Mouse (Mus musculus) MEL (cell line): ENCODE results near the gene Card9. TPM values are rescaled to one million over a fixed set of nuclear protein-coding genes. Genes with fewer than 3 reads are reported as not detected.

ENCODE experiments used
- DNase-seq: peaks from one replicate; pipeline ENCODE4 v3.0.0; 2011; ENCODE audit warnings: low read depth, low spot score
- H3K27ac ChIP-seq: 2 replicates; pipeline ENCODE4 v1.5.1; 2012; ENCODE audit warnings: low read depth, mild to moderate bottlenecking, control low read depth, low read length, moderate library complexity; ENCODE audit not compliant: control insufficient read depth
- H3K27me3 ChIP-seq, 2 experiments: fragments of 150-350 bp in 1 of 2; sonication (generic) in 1 of 2; 2 replicates each; pipeline ENCODE4 v1.6.1; 2012; ENCODE audit warnings: low read length in 2 of 2, mild to moderate bottlenecking in 2 of 2, improper control_type of control experiment in 1 of 2, moderate library complexity in 1 of 2; ENCODE audit not compliant: insufficient read depth in 2 of 2, control insufficient read depth in 1 of 2
- H3K36me3 ChIP-seq, 2 experiments: 2 replicates each; pipeline ENCODE4 v1.6.1; 2012 to 2014; ENCODE audit warnings: low read length in 2 of 2, improper control_type of control experiment in 1 of 2, inconsistent platforms in 1 of 2, mild to moderate bottlenecking in 1 of 2; ENCODE audit not compliant: insufficient read depth in 2 of 2, control insufficient read depth in 1 of 2
- H3K4me1 ChIP-seq, 2 experiments: fragments of 150-350 bp in 1 of 2; sonication (generic) in 1 of 2; 2 replicates each; pipeline ENCODE4 v1.6.1; 2012; ENCODE audit warnings: low read length in 2 of 2, improper control_type of control experiment in 1 of 2, mild to moderate bottlenecking in 1 of 2; ENCODE audit not compliant: insufficient read depth in 2 of 2, control insufficient read depth in 1 of 2
- H3K4me3 ChIP-seq, 2 experiments: fragments of 150-350 bp in 1 of 2; sonication (generic) in 1 of 2; 2 replicates each; pipeline ENCODE4 v1.5.1; 2012; ENCODE audit warnings: low read depth in 2 of 2, low read length in 2 of 2, mild to moderate bottlenecking in 2 of 2, moderate library complexity in 2 of 2, control low read depth in 1 of 2, improper control_type of control experiment in 1 of 2; ENCODE audit not compliant: control insufficient read depth in 1 of 2, insufficient read depth in 1 of 2
- H3K79me2 ChIP-seq: 2 replicates; pipeline ENCODE4 v1.6.1; 2012; ENCODE audit warnings: mild to moderate bottlenecking, low read length, moderate library complexity; ENCODE audit not compliant: control insufficient read depth, poor library complexity, insufficient read depth
- H3K9ac ChIP-seq: 2 replicates; pipeline ENCODE4 v1.6.1; 2012; ENCODE audit warnings: low read depth, mild to moderate bottlenecking, control low read depth, low read length, moderate library complexity; ENCODE audit not compliant: control insufficient read depth, poor library complexity, severe bottlenecking
- H3K9me3 ChIP-seq: fragments of 150-350 bp; sonication (generic); replicated peaks from 2 replicates; pipeline ENCODE4 v1.6.1; 2012; ENCODE audit warnings: mild to moderate bottlenecking, low read length, improper control_type of control experiment, moderate library complexity; ENCODE audit not compliant: insufficient read depth
- BHLHE40 ChIP-seq: IDR thresholded peaks from 2 replicates; pipeline ENCODE4 v1.6.1; 2012; ENCODE audit warnings: low read depth, mild to moderate bottlenecking, inconsistent platforms, low read length, improper control_type of control experiment, borderline replicate concordance
- CHD1 ChIP-seq: IDR thresholded peaks from 2 replicates; pipeline ENCODE4 v1.6.1; 2012; ENCODE audit warnings: low read depth, mild to moderate bottlenecking, inconsistent platforms, low read length, improper control_type of control experiment
- CTCF ChIP-seq, 3 experiments: IDR thresholded peaks in 2 of 3; conservative IDR thresholded peaks in 1 of 3; 2 replicates each; pipeline ENCODE4 v1.5.1; 2011 to 2012; ENCODE audit warnings: low read length in 3 of 3, low read depth in 2 of 3, mild to moderate bottlenecking in 2 of 3, improper control_type of control experiment in 1 of 3, inconsistent platforms in 1 of 3, mixed read lengths in 1 of 3, moderate library complexity in 1 of 3; ENCODE audit not compliant: control insufficient read depth in 1 of 3, insufficient read depth in 1 of 3, poor library complexity in 1 of 3, severe bottlenecking in 1 of 3
- GABPA ChIP-seq: IDR thresholded peaks from 2 replicates; pipeline ENCODE4 v1.6.1; 2012; ENCODE audit warnings: low read depth, mild to moderate bottlenecking, inconsistent platforms, low read length, improper control_type of control experiment, moderate library complexity
- GATA1 ChIP-seq: IDR thresholded peaks from 2 replicates; pipeline ENCODE4 v1.6.1; 2011; ENCODE audit warnings: low read depth, low read length, improper control_type of control experiment
- HCFC1 ChIP-seq: IDR thresholded peaks from 2 replicates; pipeline ENCODE4 v1.6.1; 2012; ENCODE audit warnings: low read depth, mild to moderate bottlenecking, inconsistent platforms, low read length, improper control_type of control experiment, moderate library complexity
- MAFK ChIP-seq: IDR thresholded peaks from 2 replicates; pipeline ENCODE4 v1.6.1; 2011; ENCODE audit warnings: low read depth, mild to moderate bottlenecking, low read length, improper control_type of control experiment, borderline replicate concordance
- MAX ChIP-seq: IDR thresholded peaks from 2 replicates; pipeline ENCODE4 v1.6.1; 2011; ENCODE audit warnings: low read length, improper control_type of control experiment
- MAZ ChIP-seq: IDR thresholded peaks from 2 replicates; pipeline ENCODE4 v1.6.1; 2012; ENCODE audit warnings: low read depth, mild to moderate bottlenecking, inconsistent platforms, low read length, improper control_type of control experiment
- MEF2A ChIP-seq: IDR thresholded peaks from 2 replicates; pipeline ENCODE4 v1.6.1; 2014; ENCODE audit warnings: low read depth, mild to moderate bottlenecking, inconsistent platforms, low read length, improper control_type of control experiment; ENCODE audit not compliant: poor library complexity, insufficient replicate concordance, severe bottlenecking; ENCODE audit errors: extremely low read depth
- MYB ChIP-seq: IDR thresholded peaks from 2 replicates; pipeline ENCODE4 v1.6.1; 2011; ENCODE audit warnings: mild to moderate bottlenecking, low read depth, low read length, improper control_type of control experiment
- MYC ChIP-seq: IDR thresholded peaks from 2 replicates; pipeline ENCODE4 v1.6.1; 2011; ENCODE audit warnings: low read depth, mild to moderate bottlenecking, low read length, improper control_type of control experiment, moderate library complexity
- NELFE ChIP-seq: IDR thresholded peaks from 2 replicates; pipeline ENCODE4 v1.6.1; 2011; ENCODE audit warnings: low read depth, low read length, improper control_type of control experiment
- NRF1 ChIP-seq: IDR thresholded peaks from 2 replicates; pipeline ENCODE4 v1.6.1; 2014; ENCODE audit warnings: low read depth, mild to moderate bottlenecking, inconsistent platforms, low read length, improper control_type of control experiment, moderate library complexity; ENCODE audit not compliant: poor library complexity, insufficient read depth, severe bottlenecking
- POLR2A ChIP-seq, 2 experiments: IDR thresholded peaks; 2 replicates each; pipeline ENCODE4 v1.6.1; 2011 to 2012; ENCODE audit warnings: low read length in 2 of 2, mild to moderate bottlenecking in 2 of 2, control low read depth in 1 of 2, improper control_type of control experiment in 1 of 2, low read depth in 1 of 2, moderate library complexity in 1 of 2; ENCODE audit not compliant: control insufficient read depth in 1 of 2, insufficient read depth in 1 of 2, poor library complexity in 1 of 2
- POLR2AphosphoS5 ChIP-seq: IDR thresholded peaks from 2 replicates; pipeline ENCODE4 v1.6.1; 2012; ENCODE audit warnings: low read depth, borderline replicate concordance, mild to moderate bottlenecking, inconsistent platforms, low read length, moderate library complexity, mixed read lengths
- SIN3A ChIP-seq: IDR thresholded peaks from 2 replicates; pipeline ENCODE4 v1.6.1; 2012; ENCODE audit warnings: low read length, improper control_type of control experiment, inconsistent platforms
- UBTF ChIP-seq: IDR thresholded peaks from 2 replicates; pipeline ENCODE4 v1.6.1; 2012; ENCODE audit warnings: low read depth, mild to moderate bottlenecking, inconsistent platforms, low read length, improper control_type of control experiment, moderate library complexity, borderline replicate concordance; ENCODE audit not compliant: insufficient read depth
- USF1 ChIP-seq: IDR thresholded peaks from 2 replicates; pipeline ENCODE4 v1.6.1; 2014; ENCODE audit warnings: low read depth, mild to moderate bottlenecking, inconsistent platforms, low read length, improper control_type of control experiment, moderate library complexity
- ZC3H11A ChIP-seq: IDR thresholded peaks from 2 replicates; pipeline ENCODE4 v1.6.1; 2012; ENCODE audit warnings: low read depth, mild to moderate bottlenecking, inconsistent platforms, low read length, improper control_type of control experiment
- ZMIZ1 ChIP-seq: IDR thresholded peaks from 2 replicates; pipeline ENCODE4 v1.6.1; 2012; ENCODE audit warnings: low read depth, mild to moderate bottlenecking, inconsistent platforms, low read length, improper control_type of control experiment, moderate library complexity
- polyA plus RNA-seq, 2 experiments: library from polyadenylated mRNA; stranded (reverse) in 1 of 2; unstranded in 1 of 2; fragments of >175 nt in 1 of 2; fragments of >200 nt in 1 of 2; gene quantifications; 2 replicates each; pipeline versions ENCODE4 v1.2.1 to v1.2.4; 2012; ENCODE audit warnings: low replicate concordance in 2 of 2, low read depth in 1 of 2; ENCODE audit not compliant: insufficient read length in 2 of 2, insufficient read depth in 1 of 2, missing spikeins in 1 of 2
- total RNA-seq: library from RNA; depleted of rRNA; stranded (reverse); fragments of 300-350 nt; gene quantifications from 2 replicates; pipeline ENCODE4 v1.2.3, GENCODE M21; 2012

The Card9 gene
- total and polyA plus RNA-seq, 3 experiments: 0.35 to 0.72 TPM; not detected in 1

DNA sequence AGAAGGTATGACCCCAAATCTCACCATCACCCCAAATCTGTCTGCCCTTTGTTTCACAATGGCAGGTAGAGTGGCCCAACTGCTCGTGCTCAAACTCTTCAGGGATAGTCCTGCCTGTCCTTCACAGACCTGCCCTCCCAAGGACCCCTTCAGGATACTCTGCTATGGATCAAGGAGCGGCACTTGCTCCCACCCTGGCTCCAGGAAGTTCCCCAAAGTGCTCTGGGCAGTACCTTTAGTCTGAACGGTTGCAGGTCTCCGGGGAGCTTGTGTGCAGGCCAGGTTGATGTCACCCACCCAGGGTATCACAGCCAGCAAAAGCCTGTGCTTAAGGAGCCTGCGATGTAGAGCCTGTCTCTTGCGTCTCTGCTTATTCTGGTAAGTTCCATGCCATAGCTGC lies 7.2 kb upstream of the Card9 start:
- Histone ChIP-seq H3K27ac (no peak overlapping the region), H3K36me3 (peaks cover 0 to 7% of the 10 kb centered on the region in 2 experiments; a peak in 2 of 4 replicates), H3K4me1 (no peaks in the 10 kb centered on the region), H3K9ac (no peak overlapping the region), H3K9me3 (no peaks in the 10 kb centered on the region), H3K79me2 (no peaks in the 10 kb centered on the region), H3K4me3 (no peak overlapping the region), H3K27me3 (no peaks in the 10 kb centered on the region)
- TF ChIP-seq MAZ (no peak), UBTF (no peak), CHD1 (no peak), MAX (no peak), MEF2A (no peak), ZMIZ1 (no peak), POLR2AphosphoS5 (no peak), NELFE (no peak), NRF1 (no peak)
- no peak for DNase-seq

DNA sequence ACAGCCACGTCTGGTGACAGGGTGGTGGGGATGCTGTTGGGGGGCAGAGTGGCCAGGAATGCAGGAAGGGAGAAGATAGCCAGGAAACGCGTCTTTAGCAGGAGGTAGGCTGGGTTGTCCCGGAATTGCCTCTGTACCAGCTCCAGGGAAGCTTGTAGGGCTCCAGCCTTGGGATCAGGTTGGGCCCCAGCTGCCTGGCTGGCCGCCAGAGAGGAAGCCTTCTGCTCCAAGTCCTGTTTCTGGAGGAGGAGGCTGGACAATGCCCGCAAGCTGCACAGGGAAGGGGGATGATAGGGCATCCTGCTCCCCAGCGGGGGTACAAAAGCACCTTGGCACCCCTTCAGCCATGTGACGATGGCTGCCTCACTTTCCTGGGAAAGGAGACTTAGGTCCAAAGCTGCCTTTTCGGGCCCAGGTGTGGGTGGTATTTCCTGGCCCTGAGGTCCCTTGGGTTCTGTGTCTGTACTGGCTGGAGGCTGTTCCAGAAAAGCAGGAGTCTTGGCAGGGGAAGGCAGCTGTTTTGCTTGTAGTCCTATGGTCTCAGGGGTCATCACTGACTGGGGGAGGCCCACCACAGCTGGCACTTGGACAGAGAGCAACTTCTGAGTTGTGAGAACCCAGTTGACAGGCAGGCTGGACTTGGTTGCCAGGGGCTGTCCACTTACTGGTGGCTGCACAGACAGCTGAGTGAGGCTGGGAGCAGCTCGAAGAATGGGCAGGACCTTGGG lies 4.2 kb upstream of the Card9 start:
- Histone ChIP-seq H3K4me3 (no peak overlapping the region), H3K27me3 (no peaks in the 10 kb centered on the region), H3K9me3 (no peaks in the 10 kb centered on the region), H3K27ac (no peak overlapping the region), H3K9ac (no peak overlapping the region), H3K4me1 (no peaks in the 10 kb centered on the region), H3K79me2 (no peaks in the 10 kb centered on the region), H3K36me3 (peaks cover 0 to 3% of the 10 kb centered on the region in 2 experiments; a peak in 2 of 4 replicates)
- TF ChIP-seq MAFK (no peak), HCFC1 (no peak), USF1 (no peak), POLR2A (IDR thresholded peaks at IDR 0.05; ENCODE audit: control insufficient read depth in 1 of 2, insufficient read depth in 1 of 2, low read depth in 1 of 2, low read length in 2 of 2, poor library complexity in 1 of 2) (no peak), GATA1 (no peak), MYB (no peak), CHD1 (no peak), GABPA (no peak), CTCF (IDR thresholded peaks at IDR 0.05 in 2 of 3, conservative IDR thresholded peaks at IDR 0.05 in 1 of 3; ENCODE audit: control insufficient read depth in 1 of 3, insufficient read depth in 1 of 3, low read depth in 2 of 3, low read length in 3 of 3, poor library complexity in 1 of 3, severe bottlenecking in 1 of 3) (no peak), MYC (no peak), BHLHE40 (no peak), ZC3H11A (no peak), NELFE (no peak), SIN3A (no peak), UBTF (no peak)
- no peak for DNase-seq
